Mouse (Mus musculus) forebrain, embryonic 10.5 days (tissue): ENCODE measurements around the gene Ehd1. TPM values are rescaled to one million over a fixed set of nuclear protein-coding genes. Genes with fewer than 3 reads are reported as not detected.

Experiments used
- DNase-seq: peaks from one replicate; pipeline ENCODE4 v3.0.0-alpha.2; 2017; ENCODE audit warnings: low spot score; ENCODE audit errors: extremely low spot score
- H3K27ac ChIP-seq: fragments of 300-500 bp; sonication (generic); 2 replicates; pipeline ENCODE4 v1.5.1; 2016; ENCODE audit warnings: mild to moderate bottlenecking
- H3K27me3 ChIP-seq: fragments of 300-500 bp; sonication (generic); 2 replicates; pipeline ENCODE4 v1.6.1; 2016; ENCODE audit warnings: mild to moderate bottlenecking; ENCODE audit not compliant: poor library complexity, severe bottlenecking
- H3K36me3 ChIP-seq: fragments of 300-500 bp; sonication (generic); replicated peaks from 2 replicates; pipeline ENCODE4 v1.6.1; 2016; ENCODE audit warnings: mild to moderate bottlenecking, moderate library complexity
- H3K4me1 ChIP-seq: fragments of 300-500 bp; sonication (generic); 2 replicates; pipeline ENCODE4 v1.6.1; 2016
- H3K4me3 ChIP-seq: fragments of 300-500 bp; sonication (generic); 2 replicates; pipeline ENCODE4 v1.5.1; 2016; ENCODE audit warnings: mild to moderate bottlenecking, moderate library complexity
- H3K9me3 ChIP-seq: fragments of 300-500 bp; sonication (generic); 2 replicates; pipeline ENCODE4 v1.6.1; 2016; ENCODE audit warnings: mild to moderate bottlenecking, moderate library complexity
- WGBS: fragments of 180-500 bp; shearing (Covaris S2); methylation state at CpG from one replicate; pipeline ENCODE4 v1.1.7; 2016; 5-methylcytosine and 5-hydroxymethylcytosine counted together
- polyA plus RNA-seq: library from polyadenylated mRNA; unstranded; fragments of >200 nt; fragmentation: Nextera tagmentation; extraction: Ambion mirVana; gene quantifications from 2 replicates; pipeline ENCODE4 v1.2.1, GENCODE M21; 2016

The Ehd1 gene
- polyA plus RNA-seq, result 76.8 and 82.1 TPM in 2 replicates

DNA sequence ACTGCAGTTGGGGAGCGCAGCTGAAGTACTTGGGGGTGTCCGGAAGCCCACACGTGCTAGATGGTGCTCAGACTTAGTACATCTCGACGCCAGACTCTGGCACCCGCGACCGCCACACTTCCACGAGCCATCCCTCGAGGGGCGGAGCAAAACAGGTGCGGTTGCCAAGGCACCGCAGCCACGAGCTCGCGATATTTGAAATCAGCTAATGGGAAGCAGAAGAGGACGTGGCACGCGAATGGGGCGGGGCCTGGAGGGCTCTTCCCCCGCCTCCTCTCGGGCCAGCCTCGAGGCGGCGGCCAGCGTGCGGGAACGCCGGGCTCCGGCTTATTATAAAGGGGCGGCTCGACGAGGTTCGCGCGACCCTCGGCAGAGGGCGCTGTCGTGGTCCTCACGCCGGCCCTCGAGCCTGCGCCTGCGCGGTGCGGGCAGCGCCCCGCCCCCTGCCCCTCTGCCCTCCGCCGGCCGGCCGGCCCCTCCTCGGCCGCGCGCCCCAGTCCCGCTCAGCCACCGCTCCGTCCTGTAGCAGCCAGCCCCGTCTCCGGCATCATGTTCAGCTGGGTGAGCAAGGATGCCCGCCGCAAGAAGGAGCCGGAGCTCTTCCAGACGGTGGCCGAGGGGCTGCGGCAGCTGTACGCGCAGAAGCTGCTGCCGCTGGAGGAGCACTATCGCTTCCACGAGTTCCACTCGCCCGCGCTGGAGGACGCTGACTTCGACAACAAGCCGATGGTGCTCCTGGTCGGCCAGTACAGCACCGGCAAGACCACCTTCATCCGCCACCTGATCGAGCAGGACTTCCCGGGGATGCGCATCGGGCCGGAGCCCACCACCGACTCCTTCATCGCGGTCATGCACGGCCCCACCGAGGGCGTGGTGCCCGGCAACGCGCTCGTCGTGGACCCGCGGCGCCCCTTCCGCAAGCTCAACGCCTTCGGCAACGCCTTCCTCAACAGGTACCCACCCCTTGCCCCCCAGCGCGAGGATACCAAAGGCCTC lies at the start of gene Ehd1:
Gene Ehd1 (plus strand): TSS at position 300 of the 996 bp plus-strand sequence.
- H3K4me3 ChIP-seq, result peak within 1 kb of the TSS; percentile 93
- H3K36me3 ChIP-seq, result peaks cover 32% of the 10 kb centered on the region
- H3K4me1 ChIP-seq, result peaks cover 51% of the 10 kb centered on the region
- H3K9me3 ChIP-seq, result no peaks in the 10 kb centered on the region
- under 1% methylated on average over 106 of the region's 106 CpGs for WGBS
- H3K27me3 ChIP-seq, result no peaks in the 10 kb centered on the region
- H3K27ac ChIP-seq, result peak within 1 kb of the TSS; percentile 92
- peak; percentile 96 for DNase-seq

DNA sequence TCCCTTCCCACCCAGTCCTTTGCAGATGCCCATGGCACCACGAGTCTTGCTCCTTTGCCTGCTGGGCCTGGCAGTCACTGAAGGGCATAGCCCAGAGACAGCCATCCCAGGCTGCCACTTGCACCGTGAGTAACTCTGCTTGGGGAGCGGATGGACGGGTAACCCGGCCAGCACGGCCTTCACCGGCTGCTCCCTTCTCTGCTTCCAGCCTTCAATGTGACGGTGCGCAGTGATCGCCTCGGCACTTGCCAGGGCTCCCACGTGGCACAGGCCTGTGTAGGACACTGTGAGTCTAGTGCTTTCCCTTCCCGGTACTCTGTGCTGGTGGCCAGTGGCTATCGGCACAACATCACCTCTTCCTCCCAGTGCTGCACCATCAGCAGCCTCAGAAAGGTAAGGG lies 49.8 kb upstream of the Ehd1 start:
- Histone ChIP-seq H3K4me1 (peaks cover 18% of the 10 kb centered on the region), H3K4me3 (no peak overlapping the region), H3K36me3 (peaks cover 48% of the 10 kb centered on the region), H3K27me3 (no peaks in the 10 kb centered on the region), H3K27ac (peak overlapping the region; percentile 44; the same call in 1 of the 2 replicates), H3K9me3 (no peaks in the 10 kb centered on the region)
- no peak for DNase-seq
- WGBS, result 90% methylated on average over 14 of the region's 14 CpGs

DNA sequence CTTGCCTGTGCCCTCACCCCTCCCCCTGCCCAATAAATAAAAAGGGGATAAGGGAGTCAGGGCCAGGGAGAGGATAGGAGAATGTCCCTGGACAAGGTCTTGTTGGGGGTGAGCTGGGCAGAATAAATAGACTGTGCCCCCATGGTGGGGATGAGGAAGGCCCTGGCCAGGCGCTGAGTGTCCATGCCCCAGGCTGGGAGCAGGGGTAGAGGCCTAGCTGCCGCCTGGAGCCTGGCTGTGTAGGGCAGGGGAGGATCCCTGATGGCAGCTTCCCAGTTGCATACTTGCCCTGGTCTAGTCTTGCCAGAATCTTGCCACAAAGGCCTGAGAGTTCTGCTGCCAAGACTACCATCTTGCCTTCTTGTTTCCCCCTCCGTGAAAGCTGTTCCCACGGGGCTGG lies 48.7 kb upstream of the Ehd1 start:
- 94% methylated on average over 4 of the region's 4 CpGs for WGBS
- peaks cover 53% of the 10 kb centered on the region for H3K36me3 ChIP-seq
- H3K9me3 ChIP-seq, result no peaks in the 10 kb centered on the region
- H3K4me1 ChIP-seq, result peaks cover 18% of the 10 kb centered on the region
- H3K27me3 ChIP-seq, result no peaks in the 10 kb centered on the region
- no peak overlapping the region for H3K4me3 ChIP-seq
- DNase-seq, result no peak
- H3K27ac ChIP-seq, result no peak overlapping the region

DNA sequence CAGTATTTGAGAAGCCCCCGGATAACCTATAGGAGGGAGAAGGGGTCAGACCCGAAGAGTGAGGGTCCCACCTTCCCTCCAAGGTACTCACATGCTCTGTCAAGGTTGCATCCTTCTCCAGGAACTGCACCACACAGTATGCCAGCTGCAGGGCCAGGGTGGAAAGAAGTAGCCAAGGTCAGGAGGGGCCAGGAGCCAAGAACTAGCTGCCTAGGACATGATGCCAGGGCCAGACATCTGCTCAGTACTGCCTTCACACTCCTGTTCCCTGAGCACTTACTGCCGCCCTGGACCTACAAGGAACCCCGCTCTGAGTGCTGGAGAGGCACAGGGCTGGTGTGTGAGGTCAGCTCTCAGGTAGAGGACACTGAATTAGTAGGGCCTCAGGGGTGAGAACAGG lies 46.1 kb upstream of the Ehd1 start:
- H3K27ac ChIP-seq, result no peak overlapping the region
- H3K27me3 ChIP-seq, result no peaks in the 10 kb centered on the region
- DNase-seq, result no peak
- H3K4me3 ChIP-seq, result no peak overlapping the region
- H3K9me3 ChIP-seq, result no peaks in the 10 kb centered on the region
- H3K36me3 ChIP-seq, result peaks cover 62% of the 10 kb centered on the region
- 80% methylated on average over 4 of the region's 4 CpGs for WGBS
- peaks cover 26% of the 10 kb centered on the region for H3K4me1 ChIP-seq

DNA sequence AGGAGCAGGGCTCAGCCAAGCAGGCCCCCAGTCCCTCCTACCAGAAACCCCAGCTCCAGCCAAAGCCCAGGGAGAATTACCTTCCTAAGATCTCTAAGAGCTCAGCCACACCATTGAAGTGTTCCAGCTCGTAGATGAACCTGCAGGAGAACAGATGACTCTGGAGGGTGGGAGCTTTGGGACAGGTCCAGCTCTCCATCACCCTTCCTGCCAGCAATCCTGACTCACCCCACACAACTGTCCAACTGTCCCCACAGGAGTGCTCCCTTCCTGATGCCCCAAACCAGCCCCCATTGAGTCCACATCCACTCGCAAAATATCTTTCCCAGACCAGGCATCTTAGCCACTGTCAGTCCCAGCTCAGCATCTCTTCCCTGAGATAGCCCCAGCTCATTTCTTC lies 45.5 kb upstream of the Ehd1 start:
- 96% methylated on average over 2 of the region's 2 CpGs for WGBS
- H3K27me3 ChIP-seq, result no peaks in the 10 kb centered on the region
- H3K4me3 ChIP-seq, result no peak overlapping the region
- no peak for DNase-seq
- no peaks in the 10 kb centered on the region for H3K9me3 ChIP-seq
- peaks cover 62% of the 10 kb centered on the region for H3K36me3 ChIP-seq
- H3K27ac ChIP-seq, result no peak overlapping the region
- H3K4me1 ChIP-seq, result peaks cover 28% of the 10 kb centered on the region

DNA sequence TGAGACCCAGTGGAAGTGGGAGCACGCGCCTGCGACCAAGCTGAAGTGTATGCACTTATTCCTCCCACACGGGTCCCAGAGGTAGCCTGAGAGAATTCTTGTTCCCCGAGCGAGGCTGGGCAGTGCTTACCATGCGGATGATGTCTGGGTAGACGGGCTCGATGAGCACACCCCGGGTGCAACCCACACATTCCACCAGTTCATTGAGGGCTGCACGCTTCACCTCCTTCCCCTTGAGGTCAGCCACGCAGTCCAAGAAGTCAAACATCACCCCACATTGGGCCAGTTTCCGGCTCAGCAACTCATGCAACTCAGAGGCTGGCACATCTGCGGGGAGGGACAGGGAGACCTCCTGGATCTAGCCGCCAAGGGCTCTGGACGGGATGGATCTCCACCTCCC lies 42.9 kb upstream of the Ehd1 start:
- Histone ChIP-seq H3K27me3 (no peaks in the 10 kb centered on the region), H3K27ac (no peak overlapping the region), H3K4me1 (peaks cover 26% of the 10 kb centered on the region), H3K36me3 (peaks cover 44% of the 10 kb centered on the region), H3K9me3 (no peaks in the 10 kb centered on the region), H3K4me3 (peak overlapping the region; percentile 89; the same call in 1 of the 2 replicates)
- no peak for DNase-seq
- 89% methylated on average over 16 of the region's 16 CpGs for WGBS

DNA sequence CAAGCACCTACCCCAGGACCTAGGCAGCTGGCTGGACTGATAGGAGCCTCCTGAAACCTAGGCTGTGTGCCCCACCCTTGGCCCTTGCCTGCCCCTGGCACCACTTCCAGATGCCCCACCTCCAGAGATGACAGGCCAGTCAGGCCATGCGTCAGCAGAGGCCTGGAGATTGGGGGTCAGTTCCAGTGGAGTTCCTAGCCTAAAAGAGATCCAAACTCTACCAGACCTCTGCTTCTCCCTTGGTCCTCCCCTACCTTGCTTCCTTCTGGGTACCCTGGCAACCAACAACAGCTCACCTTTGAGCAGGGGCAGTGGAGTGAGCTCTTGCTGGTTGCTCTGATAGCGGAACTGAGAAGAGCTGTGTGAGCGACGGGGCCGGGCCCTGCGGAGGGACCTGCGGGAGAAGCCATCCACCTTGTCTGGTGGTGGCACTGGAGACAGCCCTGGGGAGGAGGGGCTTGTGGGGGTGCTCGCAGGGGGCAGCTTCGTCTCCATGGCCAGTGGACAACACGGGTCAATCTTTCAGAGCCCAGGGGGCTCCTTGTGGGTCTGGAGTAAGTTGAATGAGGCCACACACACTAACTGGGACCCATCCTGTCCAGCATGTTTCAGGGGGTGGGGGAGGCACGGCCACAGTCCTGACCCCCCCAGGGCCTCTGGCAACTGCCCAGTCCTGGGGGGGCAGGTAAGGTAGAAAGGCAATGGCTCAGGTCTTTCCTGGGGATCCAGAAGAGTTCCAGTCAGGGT lies 42.0 kb upstream of the Ehd1 start:
- no peak for DNase-seq
- 68% methylated on average over 11 of the region's 11 CpGs for WGBS

DNA sequence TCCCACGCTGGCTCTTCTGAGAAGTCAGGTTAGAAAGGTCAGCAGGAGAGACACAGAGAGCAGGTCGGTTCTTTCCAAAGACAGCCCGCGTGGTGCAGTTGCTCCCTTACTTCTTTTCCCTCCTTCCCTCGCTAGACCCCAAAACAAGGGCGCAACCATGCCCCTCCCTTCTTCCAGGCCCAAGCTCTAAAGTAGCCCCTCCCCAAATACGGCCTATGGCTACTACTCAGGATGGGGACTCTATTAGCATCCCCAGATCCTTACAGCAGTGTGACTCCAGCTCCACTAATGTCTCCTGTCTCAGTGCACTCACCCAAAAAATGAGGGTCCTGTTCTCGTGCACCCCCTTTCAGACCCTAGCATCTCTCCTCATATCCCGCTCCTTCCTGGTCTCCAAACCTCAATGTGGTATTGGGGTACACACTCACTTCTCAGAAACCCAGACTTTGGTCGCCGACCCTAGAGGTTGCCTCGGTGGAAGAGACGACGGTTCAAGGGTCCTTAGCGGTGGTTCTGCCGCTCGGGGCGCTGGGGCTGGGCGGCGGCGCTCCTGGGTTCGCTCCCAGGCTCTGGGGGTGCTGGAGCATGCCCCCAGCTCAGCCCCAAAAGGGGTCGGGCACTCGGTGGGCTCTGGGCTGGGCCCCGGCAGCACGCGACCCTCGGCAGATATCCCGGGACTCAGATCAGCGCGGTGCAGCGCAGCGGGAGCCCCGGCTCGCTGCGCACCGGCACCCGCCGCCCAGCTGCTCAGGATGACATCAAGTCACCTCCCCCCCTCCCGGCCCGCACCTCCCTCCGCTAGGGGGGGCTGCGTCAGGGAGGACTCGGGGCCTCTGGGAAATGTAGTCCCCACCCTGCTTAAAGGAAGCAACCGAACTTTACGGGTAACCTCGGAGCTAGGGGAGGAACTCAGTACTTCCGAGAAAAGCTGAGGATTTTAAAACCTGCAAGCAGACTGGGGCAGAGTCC lies 41.2 kb upstream of the Ehd1 start, which contains the start of gene Ppp2r5b:
Gene Ppp2r5b (minus strand): TSS at position 789 of the 969 bp plus-strand sequence.
- 2% methylated on average over 48 of the region's 48 CpGs for WGBS
- no peaks in the 10 kb centered on the region for H3K9me3 ChIP-seq
- H3K27ac ChIP-seq, result peak within 1 kb of the TSS; percentile 93
- H3K4me1 ChIP-seq, result peaks cover 26% of the 10 kb centered on the region
- H3K4me3 ChIP-seq, result peak within 1 kb of the TSS; percentile 89
- peak; percentile 88 for DNase-seq
- H3K36me3 ChIP-seq, result peaks cover 26% of the 10 kb centered on the region
- H3K27me3 ChIP-seq, result no peaks in the 10 kb centered on the region

More for the DNA sequence above, 42.0 kb upstream of the Ehd1 start:
- H3K9me3 ChIP-seq, result no peaks in the 10 kb centered on the region
- peaks cover 35% of the 10 kb centered on the region for H3K36me3 ChIP-seq
- H3K27me3 ChIP-seq, result no peaks in the 10 kb centered on the region
- peaks cover 26% of the 10 kb centered on the region for H3K4me1 ChIP-seq
- H3K27ac ChIP-seq, result peak overlapping the region; percentile 93; the same call in 1 of the 2 replicates
- H3K4me3 ChIP-seq, result peak overlapping the region; percentile 89

DNA sequence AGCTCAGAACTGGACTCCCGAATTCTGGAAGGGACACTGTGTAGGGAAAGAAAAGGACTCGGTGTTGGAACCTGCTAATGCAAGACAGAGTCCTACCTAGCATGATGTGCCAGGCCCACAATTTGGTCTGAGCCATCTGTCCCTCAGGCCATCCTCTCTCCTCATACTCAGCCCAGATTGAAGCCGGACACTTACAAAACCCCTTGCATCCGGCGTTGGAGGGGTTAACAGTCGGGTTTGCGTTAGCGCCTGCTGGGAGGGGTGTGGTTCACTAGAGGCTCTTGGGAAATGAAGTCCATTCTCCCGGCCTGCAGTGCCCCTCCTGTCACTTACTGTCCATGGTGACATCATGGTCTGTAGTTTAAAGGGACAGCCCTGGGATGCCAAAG lies 40.5 kb upstream of the Ehd1 start:
- peaks cover 32% of the 10 kb centered on the region for H3K4me1 ChIP-seq
- no peaks in the 10 kb centered on the region for H3K9me3 ChIP-seq
- peak overlapping the region; percentile 93 for H3K27ac ChIP-seq
- WGBS, result under 1% methylated on average over 9 of the region's 9 CpGs
- peaks cover 20% of the 10 kb centered on the region for H3K36me3 ChIP-seq
- H3K27me3 ChIP-seq, result no peaks in the 10 kb centered on the region
- peak overlapping the region; percentile 89 for H3K4me3 ChIP-seq
- peak; percentile 91 for DNase-seq

DNA sequence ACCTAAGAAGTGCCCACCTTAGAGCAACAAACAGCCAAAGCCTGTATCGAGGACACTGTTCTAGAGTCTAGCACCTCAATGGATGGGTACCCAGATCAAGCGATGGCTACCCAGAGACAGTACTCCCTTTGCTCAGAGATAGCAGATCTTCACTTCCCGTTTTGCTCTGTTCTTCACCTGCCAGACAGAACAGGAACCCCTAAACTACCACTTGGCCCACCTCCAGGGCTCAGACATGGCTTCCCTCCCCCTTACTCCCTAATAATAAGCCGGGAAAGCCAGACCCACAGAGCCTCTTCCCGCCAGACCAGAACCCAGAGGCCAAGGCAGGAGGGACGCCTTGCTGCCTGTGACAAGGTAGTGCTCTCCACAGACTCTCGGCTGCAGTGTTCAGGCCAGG lies 39.7 kb upstream of the Ehd1 start:
- peak overlapping the region; percentile 89; the same call in 1 of the 2 replicates for H3K4me3 ChIP-seq
- H3K4me1 ChIP-seq, result peaks cover 34% of the 10 kb centered on the region
- H3K27me3 ChIP-seq, result no peaks in the 10 kb centered on the region
- no peak for DNase-seq
- H3K27ac ChIP-seq, result peak overlapping the region; percentile 93
- 72% methylated on average over 7 of the region's 7 CpGs for WGBS
- H3K9me3 ChIP-seq, result no peaks in the 10 kb centered on the region
- peaks cover 13% of the 10 kb centered on the region for H3K36me3 ChIP-seq

DNA sequence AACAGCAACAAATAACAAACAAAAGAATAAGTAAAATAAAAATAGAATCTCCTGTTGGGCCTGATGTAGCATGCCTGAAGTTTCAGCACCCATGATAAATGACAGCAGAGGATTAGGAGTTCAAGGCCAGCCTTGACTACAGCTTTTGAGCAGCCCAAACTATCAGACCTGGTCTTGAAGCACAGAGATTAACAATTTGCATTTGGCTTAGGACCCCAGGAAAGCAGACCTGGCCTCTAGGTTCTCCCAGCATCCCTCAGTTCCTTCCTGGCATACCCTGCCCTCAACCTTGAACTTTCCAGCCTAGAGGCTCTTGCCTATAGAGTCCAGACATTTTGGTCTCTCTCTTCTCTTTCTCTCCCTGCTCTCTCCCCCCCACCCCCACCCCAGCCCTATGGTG lies 37.8 kb upstream of the Ehd1 start:
- H3K4me1 ChIP-seq, result peaks cover 46% of the 10 kb centered on the region

DNA sequence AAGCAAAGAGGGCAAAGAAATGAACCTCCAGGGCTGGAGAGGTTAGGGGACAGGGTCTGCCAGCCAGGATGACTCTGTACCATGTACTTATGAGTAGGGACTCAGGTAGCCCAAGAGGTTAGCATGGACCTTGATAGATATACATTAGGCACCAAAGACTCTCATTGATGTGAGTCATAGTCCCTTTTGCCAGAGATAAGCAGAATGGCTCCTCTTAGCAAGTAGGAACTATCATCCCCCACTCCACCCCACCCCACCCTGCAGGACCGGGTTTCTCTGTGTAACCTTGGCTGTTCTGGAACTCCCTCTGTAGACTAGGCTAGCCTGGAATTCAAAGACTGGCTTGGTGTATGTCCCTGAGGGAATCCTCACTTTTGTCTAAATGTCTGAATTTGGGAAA lies 36.4 kb upstream of the Ehd1 start:
- Histone ChIP-seq H3K27ac (no peak overlapping the region; the same call in 1 of the 2 replicates), H3K9me3 (no peaks in the 10 kb centered on the region), H3K36me3 (peaks cover 10% of the 10 kb centered on the region), H3K4me1 (peaks cover 34% of the 10 kb centered on the region), H3K27me3 (no peaks in the 10 kb centered on the region), H3K4me3 (no peak overlapping the region)
- no peak for DNase-seq
- WGBS, result 68% methylated on average over 1 of the region's 1 CpGs

More for the DNA sequence above, 37.8 kb upstream of the Ehd1 start:
- H3K4me3 ChIP-seq, result no peak overlapping the region
- no peaks in the 10 kb centered on the region for H3K27me3 ChIP-seq
- DNase-seq, result no peak
- H3K27ac ChIP-seq, result no peak overlapping the region
- H3K9me3 ChIP-seq, result no peaks in the 10 kb centered on the region
- H3K36me3 ChIP-seq, result peaks cover under 1% of the 10 kb centered on the region; the same call in 1 of the 2 replicates
